Mouse (Mus musculus) subcutaneous adipose tissue, adult 2 months (tissue): ENCODE measurements around the gene Faap24. TPM values are rescaled to one million over a fixed set of nuclear protein-coding genes. Genes with fewer than 3 reads are reported as not detected.

Source experiments
- polyA plus RNA-seq: library from polyadenylated mRNA; depleted of rRNA; stranded (reverse); fragments of >200 nt; gene quantifications from 2 replicates; pipeline ENCODE4 v1.2.3, GENCODE M21; 2012; ENCODE audit warnings: low replicate concordance; rRNA removed

Faap24 gene
- polyA plus RNA-seq: 3.9 and 5.1 TPM in 2 replicates

DNA sequence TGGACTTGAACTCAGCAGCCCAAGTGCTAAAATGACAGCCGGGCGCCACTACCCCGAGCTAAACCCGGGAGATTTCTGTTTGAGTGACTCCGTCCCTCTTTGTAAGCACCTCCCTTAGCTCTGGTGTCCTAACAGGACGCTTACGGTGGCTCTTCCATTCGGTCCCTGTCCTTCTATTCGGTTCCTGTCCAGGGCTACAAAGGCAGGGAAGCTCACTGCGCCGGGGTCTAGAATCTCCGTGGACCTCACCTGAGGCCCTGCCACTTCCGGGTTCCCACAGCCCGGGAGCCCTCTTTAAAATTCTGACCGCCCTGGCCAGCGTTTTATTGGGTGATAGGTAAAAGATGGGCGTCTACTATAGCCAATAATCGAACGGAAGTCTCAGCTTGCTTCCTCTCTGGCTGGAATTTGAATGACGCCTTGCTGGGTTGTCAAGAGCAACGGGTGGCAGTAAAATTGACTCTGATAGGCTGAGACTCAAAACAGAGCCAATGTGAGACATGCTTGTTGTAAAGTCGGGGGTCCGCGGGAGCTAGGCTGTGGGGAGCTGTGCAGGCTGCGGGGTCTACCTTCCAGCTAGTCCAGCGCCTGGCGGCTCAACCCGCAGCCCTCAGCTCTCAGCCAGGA lies at the start of gene Faap24, which contains the start of gene Cep89:
TSS of gene Faap24 (minus strand) at position 295 of the 627 bp plus-strand sequence.
TSS of gene Cep89 (plus strand) at position 494 of the 627 bp plus-strand sequence.

Other genes with a start within 250 kb of the Faap24 start
- gene Slc7a10, start 210.5 kb downstream of the Faap24 start, polyA plus RNA-seq: 151 and 663 TPM in 2 replicates
- gene Lrp3, start 181.3 kb downstream of the Faap24 start, polyA plus RNA-seq: 16.9 and 45.6 TPM in 2 replicates
- 5.1 and 6.9 TPM in 2 replicates for gene Gpatch1, start 78.4 kb downstream of the Faap24 start, polyA plus RNA-seq
- gene Rhpn2, start 62.7 kb downstream of the Faap24 start, polyA plus RNA-seq: 2.5 and 8.8 TPM in 2 replicates
- gene Cep89, start 199 bp upstream of the Faap24 start, polyA plus RNA-seq: 9.2 and 20.9 TPM in 2 replicates
- gene Slc7a9, start 52.0 kb upstream of the Faap24 start, polyA plus RNA-seq: 0.08 TPM in 1 of 2 replicates, not detected in the other
- 0.03 TPM in 1 of 2 replicates, not detected in the other for gene Tdrd12, start 140.9 kb upstream of the Faap24 start, polyA plus RNA-seq
- 34.2 and 35.4 TPM in 2 replicates for gene Nudt19, start 159.5 kb upstream of the Faap24 start, polyA plus RNA-seq
- gene Rgs9bp, start 188.7 kb upstream of the Faap24 start, polyA plus RNA-seq: 0.06 and 0.10 TPM in 2 replicates
- gene Ankrd27, start 189.4 kb upstream of the Faap24 start, polyA plus RNA-seq: 30.6 and 44.5 TPM in 2 replicates